26 mouse cellular contexts compared by ENCODE assay signal in genomic region chr13:82946931-82947330, GRCm38 (mm10).
"Had no signal": no experiment of that assay in that cellular context is flagged by ENCODE, and none has a peak within 500 bp of the region (broad histone marks: within the 10 kb centered on the region; RNA-seq: fewer than 3 reads in every experiment).

No protein-coding gene starts in this region.

- H3K27me3 ChIP-seq: hindbrain, embryonic 12.5 days; intestine, embryonic 15.5 days; limb, embryonic 12.5 days; liver, embryonic 13.5 days; liver, embryonic 15.5 days had no signal

- H3K9me3 ChIP-seq: hindbrain, embryonic 10.5 days; hindbrain, embryonic 12.5 days; intestine, embryonic 15.5 days; limb, embryonic 10.5 days; limb, embryonic 12.5 days; liver, embryonic 13.5 days; liver, embryonic 15.5 days had no signal

- DNase-seq: gastrocnemius, adult 2 months; gastrocnemius, postnatal 10 days; gastrocnemius, postnatal 25 days; heart, adult 2 months; heart, postnatal 10 days; heart, postnatal 4 days; kidney, adult 18-20 months; kidney, adult 8-10 months; kidney, postnatal 10 days; kidney, postnatal 25 days; kidney, postnatal 4 days; liver; liver, embryonic 13.5 days had no signal

- H3K4me1 ChIP-seq: hindbrain, embryonic 10.5 days; hindbrain, embryonic 12.5 days; intestine, embryonic 15.5 days; limb, embryonic 10.5 days; limb, embryonic 12.5 days; liver, embryonic 13.5 days; liver, embryonic 15.5 days had no signal

- H3K9ac ChIP-seq: hindbrain, embryonic 12.5 days; hindbrain, embryonic 14.5 days; intestine, embryonic 15.5 days; limb, embryonic 12.5 days; liver, embryonic 13.5 days; liver, embryonic 15.5 days had no signal

- H3K27ac ChIP-seq: gastrocnemius, adult 2 months; heart, adult 2 months; hindbrain, embryonic 10.5 days; hindbrain, embryonic 12.5 days; hindbrain, embryonic 14.5 days; intestine, embryonic 15.5 days; layer of hippocampus, adult 2 months; limb, embryonic 10.5 days; limb, embryonic 12.5 days; liver, embryonic 13.5 days; liver, embryonic 15.5 days had no signal

- H3K4me2 ChIP-seq: heart, embryonic 11.5 days; hindbrain, embryonic 12.5 days; hindbrain, embryonic 14.5 days; intestine, embryonic 15.5 days; limb, embryonic 12.5 days; liver, embryonic 11.5 days; liver, embryonic 13.5 days; liver, embryonic 15.5 days had no signal

- H3K36me3 ChIP-seq: hindbrain, embryonic 10.5 days; hindbrain, embryonic 12.5 days; intestine, embryonic 15.5 days; limb, embryonic 10.5 days; limb, embryonic 12.5 days; liver, embryonic 13.5 days; liver, embryonic 15.5 days had no signal

- H3K4me3 ChIP-seq: gastrocnemius, adult 2 months; heart, adult 2 months; hindbrain, embryonic 10.5 days; hindbrain, embryonic 12.5 days; intestine, embryonic 15.5 days; layer of hippocampus, adult 2 months; limb, embryonic 10.5 days; limb, embryonic 12.5 days; liver, embryonic 13.5 days; liver, embryonic 15.5 days had no signal

- ATAC-seq: hindbrain, embryonic 16.5 days; inflammation-experienced regulatory T-cells, adult 6 months; intestine, embryonic 15.5 days; intestine, postnatal 0 days had no signal
